Mouse (Mus musculus): ENCODE results near the gene Coq7.

DNA sequence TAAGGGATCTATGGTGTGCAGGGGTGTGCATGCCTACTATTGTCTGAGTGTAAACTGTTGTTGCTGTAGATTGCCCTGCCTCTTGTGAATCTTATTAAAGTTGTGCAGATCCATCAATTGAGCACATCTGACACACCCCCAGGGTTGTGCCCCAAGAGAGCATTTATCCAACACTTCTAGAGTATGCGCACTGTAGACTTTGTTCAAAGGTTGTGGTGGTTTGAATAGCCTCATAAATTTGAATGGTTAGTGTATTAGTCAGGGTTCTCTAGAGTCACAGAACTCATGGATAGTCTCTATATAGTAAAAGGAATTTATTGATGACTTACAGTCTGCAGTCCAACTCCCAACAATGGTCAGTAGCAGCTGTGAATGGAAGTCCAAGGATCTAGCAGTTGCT lies 60.3 kb downstream of the Coq7 start:
- TF ChIP-seq POLR2A (IDR thresholded peaks at IDR 0.05; ENCODE audit: borderline replicate concordance, extremely low read depth, low read depth, low read length) (no peak), CTCF (IDR thresholded peaks at IDR 0.05; ENCODE audit: insufficient read depth, low read length) (no peak)
